Mouse (Mus musculus): Measurements from ENCODE around the gene Rbm48. TPM values are rescaled to one million over a fixed set of nuclear protein-coding genes. Genes with fewer than 3 reads are reported as not detected.

Gene Rbm48
- polyA plus RNA-seq, 1 experiment = 2.9 TPM

- Histone ChIP-seq H3ac (ENCODE audit: control insufficient read depth, insufficient read length, low read depth) (no peak overlapping the region), H3K27me3 (ENCODE audit: control insufficient read depth, insufficient read depth, insufficient read length) (no peaks in the 10 kb centered on the region), H3K36me3 (ENCODE audit: control insufficient read depth, insufficient read depth) (peaks cover 22% of the 10 kb centered on the region), H3K4me3 (ENCODE audit: insufficient read depth, poor library complexity, severe bottlenecking) (no peak overlapping the region), H3K79me3 (ENCODE audit: low read depth) (peaks cover 71% of the 10 kb centered on the region), H3K79me2 (ENCODE audit: control insufficient read depth, insufficient read depth) (peaks cover 77% of the 10 kb centered on the region)
- TF ChIP-seq CEBPB (IDR thresholded peaks at IDR 0.05; ENCODE audit: low read depth) = no peak
- TF ChIP-seq CTCF (IDR thresholded peaks at IDR 0.05; ENCODE audit: control insufficient read depth, insufficient read depth, insufficient read length) = no peak
- TF ChIP-seq FOSL1 (IDR thresholded peaks at IDR 0.05; ENCODE audit: insufficient read depth, low read length, poor library complexity, severe bottlenecking) = no peak
- TF ChIP-seq USF1 (IDR thresholded peaks at IDR 0.05; ENCODE audit: low read depth) = no peak
- TF ChIP-seq MYOD1 (IDR thresholded peaks at IDR 0.05; ENCODE audit: control insufficient read depth, insufficient read length, low read depth) = no peak
Measured at GRCm38 (mm10) chr5:3546226-3546625, 50.2 kb downstream of the Rbm48 start.

- peak overlapping the region; percentile 91 for H3ac ChIP-seq (ENCODE audit: control insufficient read depth, insufficient read length, low read depth)
- peaks cover 22% of the 10 kb centered on the region for H3K36me3 ChIP-seq (ENCODE audit: control insufficient read depth, insufficient read depth)
- H3K27me3 ChIP-seq (ENCODE audit: control insufficient read depth, insufficient read depth, insufficient read length) = no peaks in the 10 kb centered on the region
- H3K4me3 ChIP-seq (ENCODE audit: insufficient read depth, poor library complexity, severe bottlenecking) = peak overlapping the region; percentile 87
- peaks cover 59% of the 10 kb centered on the region for H3K79me2 ChIP-seq (ENCODE audit: control insufficient read depth, insufficient read depth)
- peaks cover 55% of the 10 kb centered on the region for H3K79me3 ChIP-seq (ENCODE audit: low read depth)
- no peak for TF ChIP-seq CEBPB (IDR thresholded peaks at IDR 0.05; ENCODE audit: low read depth)
- no peak for TF ChIP-seq CTCF (IDR thresholded peaks at IDR 0.05; ENCODE audit: control insufficient read depth, insufficient read depth, insufficient read length)
- no peak for TF ChIP-seq USF1 (IDR thresholded peaks at IDR 0.05; ENCODE audit: low read depth)
- no peak for TF ChIP-seq FOSL1 (IDR thresholded peaks at IDR 0.05; ENCODE audit: insufficient read depth, low read length, poor library complexity, severe bottlenecking)
- TF ChIP-seq MAX (IDR thresholded peaks at IDR 0.05) = no peak
- no peak for TF ChIP-seq MYOD1 (IDR thresholded peaks at IDR 0.05; ENCODE audit: control insufficient read depth, insufficient read length, low read depth)
- no peak for TF ChIP-seq MYOG (IDR thresholded peaks at IDR 0.05; ENCODE audit: control insufficient read depth, extremely low read depth, insufficient read length)
Measured at GRCm38 (mm10) chr5:3544480-3544769, 52.0 kb downstream of the Rbm48 start.

- H3K79me2 ChIP-seq (ENCODE audit: control insufficient read depth, insufficient read depth) = peaks cover 54% of the 10 kb centered on the region
Measured at GRCm38 (mm10) chr5:3543629-3544479, 52.5 kb downstream of the Rbm48 start, which contains the start of gene Fam133b. Gene Fam133b (plus strand): TSS chr5:3543833.

GRCm38 (mm10) chr5:3541871-3542270 lies 54.5 kb downstream of the Rbm48 start:
- Histone ChIP-seq H3K79me2 (ENCODE audit: control insufficient read depth, insufficient read depth) (peaks cover 34% of the 10 kb centered on the region), H3K79me3 (ENCODE audit: low read depth) (peaks cover 29% of the 10 kb centered on the region), H3K27me3 (ENCODE audit: control insufficient read depth, insufficient read depth, insufficient read length) (no peaks in the 10 kb centered on the region), H3K36me3 (ENCODE audit: control insufficient read depth, insufficient read depth) (peaks cover 19% of the 10 kb centered on the region), H3K4me3 (ENCODE audit: insufficient read depth, poor library complexity, severe bottlenecking) (no peak overlapping the region), H3ac (ENCODE audit: control insufficient read depth, insufficient read length, low read depth) (no peak overlapping the region)
- TF ChIP-seq MYOG (IDR thresholded peaks at IDR 0.05; ENCODE audit: control insufficient read depth, extremely low read depth, insufficient read length) (no peak), MYOD1 (IDR thresholded peaks at IDR 0.05; ENCODE audit: control insufficient read depth, insufficient read length, low read depth) (no peak), MAX (IDR thresholded peaks at IDR 0.05) (no peak), CEBPB (IDR thresholded peaks at IDR 0.05; ENCODE audit: low read depth) (no peak), USF1 (IDR thresholded peaks at IDR 0.05; ENCODE audit: low read depth) (no peak), FOSL1 (IDR thresholded peaks at IDR 0.05; ENCODE audit: insufficient read depth, low read length, poor library complexity, severe bottlenecking) (no peak), CTCF (IDR thresholded peaks at IDR 0.05; ENCODE audit: control insufficient read depth, insufficient read depth, insufficient read length) (no peak)

More at GRCm38 (mm10) chr5:3543629-3544479, 52.5 kb downstream of the Rbm48 start, which contains the start of gene Fam133b:
- Histone ChIP-seq H3K4me3 (ENCODE audit: insufficient read depth, poor library complexity, severe bottlenecking) (peak within 1 kb of the TSS; percentile 87), H3K27me3 (ENCODE audit: control insufficient read depth, insufficient read depth, insufficient read length) (no peaks in the 10 kb centered on the region), H3K79me3 (ENCODE audit: low read depth) (peaks cover 49% of the 10 kb centered on the region), H3K36me3 (ENCODE audit: control insufficient read depth, insufficient read depth) (peaks cover 22% of the 10 kb centered on the region), H3ac (ENCODE audit: control insufficient read depth, insufficient read length, low read depth) (peak within 1 kb of the TSS; percentile 91)
- TF ChIP-seq CTCF (IDR thresholded peaks at IDR 0.05; ENCODE audit: control insufficient read depth, insufficient read depth, insufficient read length) (peak; percentile 98), MAX (IDR thresholded peaks at IDR 0.05) (peak; percentile 34), FOSL1 (IDR thresholded peaks at IDR 0.05; ENCODE audit: insufficient read depth, low read length, poor library complexity, severe bottlenecking) (no peak)

- Histone ChIP-seq H3K27me3 (ENCODE audit: control insufficient read depth, insufficient read depth, insufficient read length) (no peaks in the 10 kb centered on the region), H3ac (ENCODE audit: control insufficient read depth, insufficient read length, low read depth) (no peak overlapping the region), H3K4me3 (ENCODE audit: insufficient read depth, poor library complexity, severe bottlenecking) (no peak overlapping the region), H3K79me3 (ENCODE audit: low read depth) (no peaks in the 10 kb centered on the region), H3K79me2 (ENCODE audit: control insufficient read depth, insufficient read depth) (peaks cover 3% of the 10 kb centered on the region), H3K36me3 (ENCODE audit: control insufficient read depth, insufficient read depth) (no peaks in the 10 kb centered on the region)
- peak; percentile 75 for TF ChIP-seq MAX (IDR thresholded peaks at IDR 0.05)
- TF ChIP-seq FOSL1 (IDR thresholded peaks at IDR 0.05; ENCODE audit: insufficient read depth, low read length, poor library complexity, severe bottlenecking) = peak; percentile 31
- TF ChIP-seq CEBPB (IDR thresholded peaks at IDR 0.05; ENCODE audit: low read depth) = no peak
Measured at GRCm38 (mm10) chr5:3538505-3539472, 57.6 kb downstream of the Rbm48 start.

Data from C2C12 (cell line).